Mouse (Mus musculus): ENCODE measurements around the gene C1qtnf7.

Gene C1qtnf7

GRCm38 (mm10) chr5:43515401-43515976 lies at the start of gene C1qtnf7:
TSS of gene C1qtnf7 (plus strand) at chr5:43515538.
- DNase-seq (ENCODE audit: low spot score) = no peak

GRCm38 (mm10) chr5:43466762-43467161 lies 48.6 kb upstream of the C1qtnf7 start:
- DNase-seq (ENCODE audit: low spot score) = no peak

GRCm38 (mm10) chr5:43467214-43467613 lies 48.1 kb upstream of the C1qtnf7 start:
- no peak for DNase-seq (ENCODE audit: low spot score)

- no peak for DNase-seq (ENCODE audit: low spot score)
These were observed 46.4 kb upstream of the C1qtnf7 start for GRCm38 (mm10) chr5:43468937-43469336.

- no peak for DNase-seq (ENCODE audit: low spot score)
These were observed 37.4 kb upstream of the C1qtnf7 start for GRCm38 (mm10) chr5:43477953-43478352.

- no peak for DNase-seq (ENCODE audit: low spot score)
These were observed 35.3 kb upstream of the C1qtnf7 start for GRCm38 (mm10) chr5:43480046-43480445.

GRCm38 (mm10) chr5:43480786-43481185 lies 34.6 kb upstream of the C1qtnf7 start:
- no peak for DNase-seq (ENCODE audit: low spot score)

GRCm38 (mm10) chr5:43481824-43482223 lies 33.5 kb upstream of the C1qtnf7 start:
- no peak for DNase-seq (ENCODE audit: low spot score)

- DNase-seq (ENCODE audit: low spot score) = no peak
These were observed 13.5 kb upstream of the C1qtnf7 start for GRCm38 (mm10) chr5:43501887-43502286.

- DNase-seq (ENCODE audit: low spot score) = no peak
These were observed 11.0 kb upstream of the C1qtnf7 start for GRCm38 (mm10) chr5:43504243-43504786.

- DNase-seq (ENCODE audit: low spot score) = no peak
These were observed 6.9 kb upstream of the C1qtnf7 start for GRCm38 (mm10) chr5:43508470-43508869.

GRCm38 (mm10) chr5:43508892-43509291 lies 6.4 kb upstream of the C1qtnf7 start:
- no peak for DNase-seq (ENCODE audit: low spot score)

- no peak for DNase-seq (ENCODE audit: low spot score)
These were observed 4.2 kb upstream of the C1qtnf7 start for GRCm38 (mm10) chr5:43511126-43511525.

- no peak for DNase-seq (ENCODE audit: low spot score)
These were observed 1.2 kb downstream of the C1qtnf7 start for GRCm38 (mm10) chr5:43516491-43516890.

GRCm38 (mm10) chr5:43517313-43517712 lies 2.0 kb downstream of the C1qtnf7 start:
- DNase-seq (ENCODE audit: low spot score) = no peak

- DNase-seq (ENCODE audit: low spot score) = no peak
These were observed 4.6 kb downstream of the C1qtnf7 start for GRCm38 (mm10) chr5:43519905-43520304.

- no peak for DNase-seq (ENCODE audit: low spot score)
These were observed 6.0 kb downstream of the C1qtnf7 start for GRCm38 (mm10) chr5:43521369-43521768.

- no peak for DNase-seq (ENCODE audit: low spot score)
These were observed 7.5 kb downstream of the C1qtnf7 start for GRCm38 (mm10) chr5:43522866-43523265.

GRCm38 (mm10) chr5:43526874-43527584 lies 11.7 kb downstream of the C1qtnf7 start:
- no peak for DNase-seq (ENCODE audit: low spot score)

- no peak for DNase-seq (ENCODE audit: low spot score)
These were observed 14.8 kb downstream of the C1qtnf7 start for GRCm38 (mm10) chr5:43530186-43530585.

GRCm38 (mm10) chr5:43530886-43531285 lies 15.5 kb downstream of the C1qtnf7 start:
- no peak for DNase-seq (ENCODE audit: low spot score)

- DNase-seq (ENCODE audit: low spot score) = no peak
These were observed 23.2 kb downstream of the C1qtnf7 start for GRCm38 (mm10) chr5:43538322-43539167.

- DNase-seq (ENCODE audit: low spot score) = no peak
These were observed 23.8 kb downstream of the C1qtnf7 start for GRCm38 (mm10) chr5:43539168-43539516.
